Mouse (Mus musculus) Patski (cell line): ENCODE measurements at regions not wholly inside any gene's neighbourhood (a gene's known extent, or its start where the extent isn't known, plus 50 kb on each side); places are given as distances from the start of the nearest gene placed in this dataset.

Experiments used
- ATAC-seq: fragments of 100-300 bp; one replicate; pipeline ENCODE4 v1.8.0; 2021
- CTCF ChIA-PET: fragments of 350-600 bp; sonication (Branson Sonifier 250); formaldehyde crosslinking; loops from one replicate; lab custom pipeline; 2022; ENCODE audit warnings: inconsistent platforms; lab: Charles Lee
- POLR2A ChIA-PET: fragments of 350-600 bp; sonication (Branson Sonifier 250); formaldehyde crosslinking; loops from one replicate; lab custom pipeline; 2022; ENCODE audit warnings: antibody characterized with exemption, inconsistent platforms; lab: Charles Lee
- DNase-seq: peaks from one replicate; pipeline ENCODE4 v3.0.0-alpha.2; 2011; ENCODE audit warnings: low read depth, low spot score
- H3K27me3 ChIP-seq: fragments of 371-371 bp; one replicate; pipeline ENCODE4 v1.5.1; 2021
- CTCF ChIP-seq: fragments of 100-300 bp; IDR thresholded peaks from one replicate; pipeline ENCODE4 v1.5.1; 2021
- in situ Hi-C: fragments of 300-500 bp; cut with MboI; formaldehyde crosslinking; loops from 3 replicates; pipeline ENCODE4 v1.11.1; 2018; ENCODE audit warnings: low pct_unique_long_range_greater_than_20kb, mixed read lengths

DNA sequence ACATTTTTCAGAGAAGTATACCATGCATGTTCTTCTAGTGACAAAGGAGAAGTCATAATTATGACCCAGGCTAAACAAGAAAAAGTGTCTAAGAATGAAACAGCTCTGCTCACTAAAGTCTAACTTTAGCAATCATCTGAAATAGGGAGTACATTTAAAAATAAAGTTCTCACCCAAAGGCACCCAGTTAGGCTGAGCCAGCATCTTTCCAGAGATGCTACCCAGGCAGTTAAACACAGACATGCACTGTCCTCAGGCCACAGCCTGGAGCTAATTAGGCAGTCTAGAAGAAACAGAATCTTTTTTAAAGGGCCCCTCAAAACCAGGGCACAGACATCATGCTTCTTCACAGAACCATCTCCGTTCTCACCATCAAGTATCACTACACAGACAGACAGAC is 61.6 kb upstream of the Setmar start:
- DNase-seq: no peak
- in situ Hi-C loops: no loop called here
- CTCF ChIA-PET: no interaction called here
- POLR2A ChIA-PET: no interaction called here
- no peak for ATAC-seq
- no peak for TF ChIP-seq CTCF
- no peaks in the 10 kb centered on the region for H3K27me3 ChIP-seq

DNA sequence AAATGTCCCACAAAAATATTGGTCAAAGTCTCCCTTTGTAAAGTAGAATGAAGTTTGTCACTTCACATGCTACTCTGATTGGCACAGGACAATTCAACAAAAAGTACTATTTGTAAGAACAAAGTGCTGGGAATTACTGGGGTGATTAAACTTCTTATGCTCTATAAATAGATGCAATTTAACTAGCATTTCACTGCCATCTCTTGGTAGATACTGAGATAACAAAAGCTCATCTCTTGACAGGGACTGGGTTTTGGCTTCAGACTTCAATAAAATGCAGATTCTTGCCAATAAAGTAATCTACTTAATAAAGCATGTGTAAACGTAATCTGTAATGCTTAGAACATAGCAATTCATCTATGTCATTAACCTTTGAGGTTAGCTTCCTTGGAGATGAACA is 56.5 kb upstream of the Setmar start:
- POLR2A ChIA-PET: no interaction called here
- in situ Hi-C loops: no loop called here
- TF ChIP-seq CTCF: no peak
- H3K27me3 ChIP-seq: no peaks in the 10 kb centered on the region
- CTCF ChIA-PET: no interaction called here
- ATAC-seq (no peak), DNase-seq (no peak)
